In genomic region chr11:106272644-106273310, GRCm38 (mm10) we compare ENCODE assay signal across 8 mouse cellular contexts. TPM values are rescaled to one million over a fixed set of nuclear protein-coding genes. Genes with fewer than 3 reads are reported as not detected.
A peak's percentile ranks its signal among the peaks of the same experiment; 100 is the strongest.
DNase-seq lines count a peak whose midpoint lies in the region; ATAC-seq and TF ChIP-seq lines count a peak whose summit lies in the region.

Smarcd2 (minus strand) TSS chr11:106272972.

- peak; percentile 85 for TF ChIP-seq POLR2A in CH12.LX (IDR thresholded peaks at IDR 0.05; ENCODE audit: low read depth, low read length)

- ATAC-seq in forebrain, embryonic 11.5 days (replicated peaks; ENCODE audit: low FRiP score): peak; percentile 95
- peak; percentile 94 for ATAC-seq in heart, embryonic 16.5 days (replicated peaks; ENCODE audit: extremely low read depth, insufficient read depth, low FRiP score)
- peak; percentile 93 for ATAC-seq in liver, embryonic 15.5 days (ENCODE audit: insufficient read depth)
- peak; percentile 91 for ATAC-seq in neural tube, embryonic 12.5 days (ENCODE audit: low FRiP score, low read depth)

- no peaks in the 10 kb centered on the region for H3K9me3 ChIP-seq in CH12.LX (replicated peaks; ENCODE audit: low read length)
- no peaks in the 10 kb centered on the region for H3K9me3 ChIP-seq in forebrain, embryonic 11.5 days (ENCODE audit: control insufficient read depth, low read length)
- H3K9me3 ChIP-seq in heart, embryonic 16.5 days (replicated peaks; ENCODE audit: control insufficient read depth, low read length): no peaks in the 10 kb centered on the region
- no peaks in the 10 kb centered on the region for H3K9me3 ChIP-seq in liver, embryonic 15.5 days (replicated peaks)
- H3K9me3 ChIP-seq in neural tube, embryonic 12.5 days: no peaks in the 10 kb centered on the region

- TF ChIP-seq CTCF in CH12.LX (conservative IDR thresholded peaks at IDR 0.05 in 1 of 2, IDR thresholded peaks at IDR 0.05 in 1 of 2; ENCODE audit: low read depth in 2 of 2, low read length in 2 of 2): no peak

- H3K4me2 ChIP-seq in CH12.LX (ENCODE audit: insufficient read depth, low read depth, poor library complexity, severe bottlenecking): peak within 1 kb of the TSS; percentile 95
- peak within 1 kb of the TSS; percentile 59 for H3K4me2 ChIP-seq in forebrain, embryonic 11.5 days (ENCODE audit: low read depth, low read length, severe bottlenecking)
- peak within 1 kb of the TSS; percentile 85 for H3K4me2 ChIP-seq in heart, embryonic 16.5 days (ENCODE audit: low read depth, low read length)
- peak within 1 kb of the TSS; percentile 92 for H3K4me2 ChIP-seq in liver, embryonic 15.5 days
- H3K4me2 ChIP-seq in neural tube, embryonic 12.5 days (replicated peaks): peak within 1 kb of the TSS; percentile 85

- peaks cover 1 to 15% of the 10 kb centered on the region in 2 experiments for H3K36me3 ChIP-seq in CH12.LX (replicated peaks in 1 of 2; ENCODE audit: control insufficient read depth in 1 of 2, insufficient read depth in 1 of 2, low read length in 1 of 2)
- no peaks in the 10 kb centered on the region for H3K36me3 ChIP-seq in forebrain, embryonic 11.5 days (ENCODE audit: control insufficient read depth, insufficient read depth, low read length)
- no peaks in the 10 kb centered on the region for H3K36me3 ChIP-seq in heart, embryonic 16.5 days (ENCODE audit: control insufficient read depth, insufficient read depth)
- H3K36me3 ChIP-seq in liver, embryonic 15.5 days (replicated peaks): peaks cover 7% of the 10 kb centered on the region; the same call in 1 of the 2 replicates
- H3K36me3 ChIP-seq in neural tube, embryonic 12.5 days: no peaks in the 10 kb centered on the region

- under 1% methylated on average over 72 of the region's 72 CpGs for WGBS in forebrain, embryonic 11.5 days
- WGBS in heart, embryonic 16.5 days: under 1% methylated on average over 72 of the region's 72 CpGs
- under 1% methylated on average over 69 of the region's 72 CpGs for WGBS in liver, embryonic 15.5 days (ENCODE audit: insufficient replicate concordance)
- WGBS in neural tube, embryonic 12.5 days: under 1% methylated on average over 72 of the region's 72 CpGs

- TF ChIP-seq RAD21 in CH12.LX (IDR thresholded peaks at IDR 0.05; ENCODE audit: low read depth, low read length): no peak

- DNase-seq in CH12.LX (ENCODE audit: extremely low read depth): peak; percentile 100
- DNase-seq in c-Kit-positive CD71-positive TER-119-negative erythroid progenitor cells, embryonic 14.5 days (ENCODE audit: low read depth): peak; percentile 98
- peak; percentile 100 for DNase-seq in forebrain, embryonic 11.5 days (ENCODE audit: low spot score)
- peak; percentile 100 for DNase-seq in kidney, postnatal 36 days
- DNase-seq in telencephalon, adult 2 months (ENCODE audit: low read depth, low spot score): peak; percentile 98

- peak within 1 kb of the TSS; percentile 81 for H3K9ac ChIP-seq in CH12.LX (ENCODE audit: insufficient read depth, low read depth)
- H3K9ac ChIP-seq in forebrain, embryonic 11.5 days (ENCODE audit: low read length): peak within 1 kb of the TSS; percentile 94
- H3K9ac ChIP-seq in heart, embryonic 16.5 days (ENCODE audit: low read length): peak within 1 kb of the TSS; percentile 98
- peak within 1 kb of the TSS; percentile 99 for H3K9ac ChIP-seq in liver, embryonic 15.5 days
- H3K9ac ChIP-seq in neural tube, embryonic 12.5 days: peak within 1 kb of the TSS; percentile 95

- H3K27ac ChIP-seq in CH12.LX (ENCODE audit: insufficient read depth, low read depth): peak within 1 kb of the TSS; percentile 22; the same call in 1 of the 2 replicates
- peak within 1 kb of the TSS; percentile 78 for H3K27ac ChIP-seq in forebrain, embryonic 11.5 days (ENCODE audit: low read depth, low read length)
- peak within 1 kb of the TSS; percentile 94 for H3K27ac ChIP-seq in heart, embryonic 16.5 days (ENCODE audit: low read length)
- H3K27ac ChIP-seq in liver, embryonic 15.5 days (replicated peaks): peak within 1 kb of the TSS; percentile 93
- H3K27ac ChIP-seq in neural tube, embryonic 12.5 days: peak within 1 kb of the TSS; percentile 72

- TF ChIP-seq EP300 in CH12.LX (IDR thresholded peaks at IDR 0.05; ENCODE audit: low read length): no peak

- dilution Hi-C loops in CH12.LX (cut with MboI; ENCODE audit: extremely low pct_ligation_motif_present, extremely low pct_unique_long_range_greater_than_20kb, low sequenced_read_pairs): no loop called here

- peak within 1 kb of the TSS; percentile 73 to 95 (median 82) for H3K4me3 ChIP-seq in CH12.LX (replicated peaks in 1 of 3; ENCODE audit: low read depth in 2 of 3, low read length in 2 of 3, poor library complexity in 1 of 3)
- peak within 1 kb of the TSS; percentile 96 for H3K4me3 ChIP-seq in forebrain, embryonic 11.5 days (ENCODE audit: low read depth, low read length)
- H3K4me3 ChIP-seq in heart, embryonic 16.5 days (ENCODE audit: low read length): peak within 1 kb of the TSS; percentile 98
- peak within 1 kb of the TSS; percentile 99 for H3K4me3 ChIP-seq in liver, embryonic 15.5 days (replicated peaks)
- H3K4me3 ChIP-seq in neural tube, embryonic 12.5 days: peak within 1 kb of the TSS; percentile 94

- in situ Hi-C loops in CH12.LX (cut with MboI; ENCODE audit: low pct_ligation_motif_present, low pct_unique_long_range_greater_than_20kb, low sequenced_read_pairs): no loop called here

- H3K79me2 ChIP-seq in CH12.LX (replicated peaks; ENCODE audit: control insufficient read depth, extremely low read depth, insufficient read depth, poor library complexity, severe bottlenecking): peaks cover 40% of the 10 kb centered on the region

- peaks cover 20 to 54% of the 10 kb centered on the region in 2 experiments for H3K4me1 ChIP-seq in CH12.LX (ENCODE audit: control insufficient read depth in 1 of 2, insufficient read depth in 2 of 2)
- peaks cover 9% of the 10 kb centered on the region for H3K4me1 ChIP-seq in forebrain, embryonic 11.5 days (replicated peaks; ENCODE audit: control insufficient read depth, insufficient read depth, low read length)
- peaks cover 32% of the 10 kb centered on the region for H3K4me1 ChIP-seq in heart, embryonic 16.5 days (ENCODE audit: control insufficient read depth, insufficient read depth, low read length)
- H3K4me1 ChIP-seq in liver, embryonic 15.5 days (replicated peaks): peaks cover 58% of the 10 kb centered on the region
- H3K4me1 ChIP-seq in neural tube, embryonic 12.5 days: peaks cover 37% of the 10 kb centered on the region

- H3K27me3 ChIP-seq in CH12.LX (replicated peaks): no peaks in the 10 kb centered on the region
- H3K27me3 ChIP-seq in forebrain, embryonic 11.5 days (ENCODE audit: control insufficient read depth, insufficient read depth, low read length): no peaks in the 10 kb centered on the region; the same call in 1 of the 2 replicates
- no peaks in the 10 kb centered on the region for H3K27me3 ChIP-seq in heart, embryonic 16.5 days (ENCODE audit: control insufficient read depth, insufficient read depth, low read length)
- H3K27me3 ChIP-seq in liver, embryonic 15.5 days: no peaks in the 10 kb centered on the region
- H3K27me3 ChIP-seq in neural tube, embryonic 12.5 days (replicated peaks): no peaks in the 10 kb centered on the region

TF ChIP-seq in CH12.LX, 34 proteins besides CTCF, POLR2A, EP300 and RAD21 (continues in another document):
- TF ChIP-seq MXI1 (IDR thresholded peaks at IDR 0.05; ENCODE audit: low read depth, low read length): peak; percentile 84
- TF ChIP-seq GABPA (IDR thresholded peaks at IDR 0.05; ENCODE audit: insufficient replicate concordance, low read depth, low read length): no peak
- peak; percentile 86 for TF ChIP-seq MAX (IDR thresholded peaks at IDR 0.05; ENCODE audit: low read length)
- no peak for TF ChIP-seq POLR2AphosphoS2 (IDR thresholded peaks at IDR 0.05; ENCODE audit: low read depth, low read length)
- TF ChIP-seq JUN (IDR thresholded peaks at IDR 0.05; ENCODE audit: insufficient read depth, low read depth, low read length): no peak
- TF ChIP-seq HCFC1 (IDR thresholded peaks at IDR 0.05; ENCODE audit: low read depth, low read length): peak; percentile 74
- TF ChIP-seq ZMIZ1 (IDR thresholded peaks at IDR 0.05; ENCODE audit: low read depth, low read length): 0 out of 2 replicates have a peak, but pooled peaks have one; percentile 23
- peak; percentile 97 for TF ChIP-seq SIN3A (IDR thresholded peaks at IDR 0.05; ENCODE audit: low read length)
- TF ChIP-seq E2F4 (IDR thresholded peaks at IDR 0.05; ENCODE audit: insufficient replicate concordance, low read depth, low read length): 0 out of 2 replicates have a peak, but pooled peaks have one; percentile 37
- TF ChIP-seq BHLHE40 (IDR thresholded peaks at IDR 0.05; ENCODE audit: low read depth, low read length): peak; percentile 68
- peak; percentile 99 for TF ChIP-seq UBTF (IDR thresholded peaks at IDR 0.05; ENCODE audit: low read depth, low read length)
- TF ChIP-seq MYC (IDR thresholded peaks at IDR 0.05; ENCODE audit: low read depth, low read length): no peak
- no peak for TF ChIP-seq PAX5 (IDR thresholded peaks at IDR 0.05; ENCODE audit: low read length)
- TF ChIP-seq TCF12 (IDR thresholded peaks at IDR 0.05; ENCODE audit: low read depth, low read length): peak; percentile 79; the same call in 1 of the 2 replicates
- no peak for TF ChIP-seq JUND (conservative IDR thresholded peaks at IDR 0.05; ENCODE audit: low read depth, low read length)
- no peak; the same call in 1 of the 2 replicates for TF ChIP-seq NELFE (IDR thresholded peaks at IDR 0.05; ENCODE audit: low read depth, low read length)
- peak; percentile 91 for TF ChIP-seq ELF1 (IDR thresholded peaks at IDR 0.05; ENCODE audit: low read depth, low read length)
- TF ChIP-seq CHD2 (IDR thresholded peaks at IDR 0.05; ENCODE audit: low read length): peak; percentile 98
- peak; percentile 44; the same call in 1 of the 2 replicates for TF ChIP-seq USF2 (conservative IDR thresholded peaks at IDR 0.05; ENCODE audit: low read depth, low read length)
- no peak for TF ChIP-seq USF1 (IDR thresholded peaks at IDR 0.05; ENCODE audit: low read depth, low read length)
- peak; percentile 70; the same call in 1 of the 2 replicates for TF ChIP-seq KAT2A (IDR thresholded peaks at IDR 0.05; ENCODE audit: insufficient replicate concordance, low read length)
- TF ChIP-seq ZKSCAN1 (IDR thresholded peaks at IDR 0.05; ENCODE audit: borderline replicate concordance, low read depth, low read length): no peak

RNA-seq across cellular contexts. Expression of gene Smarcd2, which starts in this region (rescaled TPM):
- total RNA-seq in CH12.LX (2012; rRNA removed) (89.4 and 94.3 TPM in 2 replicates), CH12.LX (2014; rRNA removed) (105 and 110 TPM in 2 replicates)
- 103 and 116 TPM in 2 replicates for polyA plus RNA-seq in CH12.LX (2012; ENCODE audit: insufficient read length, low read depth)
- polyA plus RNA-seq in forebrain, embryonic 11.5 days (2014; fragmentation: Nextera tagmentation; extraction: Ambion mirVana): 27.2 and 27.7 TPM in 2 replicates
- 27.0 and 27.1 TPM in 2 replicates for polyA plus RNA-seq in heart, embryonic 16.5 days (2015; fragmentation: Nextera tagmentation; extraction: Ambion mirVana)
- 26.7 and 26.8 TPM in 2 replicates for polyA plus RNA-seq in liver, embryonic 15.5 days (2015; fragmentation: Nextera tagmentation; extraction: Ambion mirVana)
- 38.4 and 40.7 TPM in 2 replicates for polyA plus RNA-seq in neural tube, embryonic 12.5 days (2016; fragmentation: Nextera tagmentation; extraction: Ambion mirVana)

Comparison
In these comparisons a context has a peak if more than half of its experiments do, and no peak if none do; other contexts are left out.
1. Peak in every context shown above with its lines: DNase-seq, ATAC-seq, H3K4me3 ChIP-seq and H3K27ac ChIP-seq.
2. H3K27ac ChIP-seq: peak in every context shown above with its lines; median percentile 94 in heart, embryonic 16.5 days; 93 in liver, embryonic 15.5 days; 78 in forebrain, embryonic 11.5 days; 72 in neural tube, embryonic 12.5 days; 22 in CH12.LX.